Mouse (Mus musculus): ENCODE data around the gene Chmp2a.

GRCm38 (mm10) chr7:13053001-13053400 lies 18.4 kb upstream of the Chmp2a start:
- TF ChIP-seq CTCF (IDR thresholded peaks at IDR 0.05) (no peak), EP300 (IDR thresholded peaks at IDR 0.05) (no peak)
